Mouse (Mus musculus): Measurements from ENCODE around the gene Mymx. TPM values are rescaled to one million over a fixed set of nuclear protein-coding genes. Genes with fewer than 3 reads are reported as not detected.

The Mymx gene
- polyA plus RNA-seq, 1 experiment, result 0.61 TPM

DNA sequence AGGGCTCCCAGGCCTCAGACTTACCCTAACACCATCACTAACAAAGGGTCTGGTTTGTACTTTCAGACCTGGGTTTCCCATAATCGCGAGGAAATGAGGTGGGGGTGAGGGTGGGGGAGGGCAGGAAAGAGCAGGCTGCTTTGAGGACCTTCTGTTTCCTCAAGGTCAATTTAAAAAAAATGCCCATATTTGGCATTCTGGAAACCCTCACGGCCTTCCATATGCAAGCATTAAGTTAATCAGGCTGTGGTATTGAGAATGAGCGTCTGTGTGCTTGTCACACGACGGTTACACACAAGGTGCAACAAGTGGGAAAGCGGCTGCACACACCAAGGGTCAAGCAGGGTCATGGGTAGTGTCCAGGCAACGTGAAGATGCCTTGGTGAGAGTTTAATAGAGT, 10.1 kb upstream of the Mymx start:
- WGBS, result 79% methylated on average over 8 of the region's 8 CpGs
- no peak for DNase-seq
- no peak for TF ChIP-seq POLR2A (IDR thresholded peaks at IDR 0.05; ENCODE audit: control insufficient read depth, extremely low read depth, insufficient read depth, low read length, poor library complexity)
- no peak for TF ChIP-seq CTCF (IDR thresholded peaks at IDR 0.05; ENCODE audit: borderline replicate concordance, control insufficient read depth, extremely low read depth, insufficient read depth, low read length, poor library complexity)

DNA sequence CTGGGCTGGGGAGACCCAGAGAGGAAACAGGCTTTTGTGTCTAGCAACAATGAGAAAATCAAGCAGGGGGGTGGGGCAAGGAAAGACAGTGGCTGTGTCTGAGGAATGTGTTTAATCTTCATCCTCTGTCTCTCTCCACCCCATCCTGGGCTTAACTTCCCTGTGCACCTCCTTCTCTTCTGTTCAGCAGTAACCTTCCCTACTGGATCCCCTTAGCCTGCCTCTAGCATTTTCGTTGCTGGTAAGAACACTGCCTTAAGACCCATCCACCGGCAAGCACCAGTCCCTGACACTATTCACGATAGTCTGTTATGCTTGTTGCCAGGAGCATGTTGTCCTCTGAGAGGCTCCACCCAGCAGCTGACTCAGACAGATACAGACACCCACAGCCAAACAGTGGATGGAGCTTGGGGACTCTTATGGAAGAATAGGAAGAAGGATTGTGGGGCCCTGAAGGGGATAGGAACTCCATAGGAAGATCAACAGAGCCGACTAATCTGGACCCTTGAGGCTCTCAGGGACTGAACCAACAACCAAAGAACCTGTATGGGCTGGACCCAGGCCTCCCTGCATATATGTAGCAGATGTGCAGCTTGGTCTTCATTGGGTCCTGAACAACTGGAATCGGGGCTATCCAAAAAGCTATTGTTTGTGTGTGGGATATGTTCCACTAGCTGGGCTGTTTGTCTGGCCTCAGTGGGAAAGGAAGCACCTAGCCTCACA, 8.4 kb upstream of the Mymx start:
- TF ChIP-seq CTCF (IDR thresholded peaks at IDR 0.05; ENCODE audit: borderline replicate concordance, control insufficient read depth, extremely low read depth, insufficient read depth, low read length, poor library complexity) (no peak), POLR2A (IDR thresholded peaks at IDR 0.05; ENCODE audit: control insufficient read depth, extremely low read depth, insufficient read depth, low read length, poor library complexity) (no peak)
- H3K4me3 ChIP-seq (ENCODE audit: control insufficient read depth, insufficient read depth, low read length), result no peak overlapping the region
- no peaks in the 10 kb centered on the region for H3K36me3 ChIP-seq (ENCODE audit: control insufficient read depth, insufficient read depth, low read length)
- H3K27me3 ChIP-seq (ENCODE audit: control insufficient read depth, insufficient read depth, low read length), result no peaks in the 10 kb centered on the region
- no peaks in the 10 kb centered on the region; the same call in 1 of the 2 replicates for H3K4me1 ChIP-seq (replicated peaks; ENCODE audit: control insufficient read depth, insufficient read depth, low read length)
- no peak overlapping the region for H3K27ac ChIP-seq (ENCODE audit: control insufficient read depth, insufficient read depth, low read length)
- 82% methylated on average over 5 of the region's 5 CpGs for WGBS
- no peak for DNase-seq

More for the DNA sequence above, 10.1 kb upstream of the Mymx start:
- Histone ChIP-seq H3K27me3 (ENCODE audit: control insufficient read depth, insufficient read depth, low read length) (no peaks in the 10 kb centered on the region), H3K4me3 (ENCODE audit: control insufficient read depth, insufficient read depth, low read length) (no peak overlapping the region), H3K27ac (ENCODE audit: control insufficient read depth, insufficient read depth, low read length) (no peak overlapping the region), H3K4me1 (replicated peaks; ENCODE audit: control insufficient read depth, insufficient read depth, low read length) (no peaks in the 10 kb centered on the region; the same call in 1 of the 2 replicates), H3K36me3 (ENCODE audit: control insufficient read depth, insufficient read depth, low read length) (no peaks in the 10 kb centered on the region)

DNA sequence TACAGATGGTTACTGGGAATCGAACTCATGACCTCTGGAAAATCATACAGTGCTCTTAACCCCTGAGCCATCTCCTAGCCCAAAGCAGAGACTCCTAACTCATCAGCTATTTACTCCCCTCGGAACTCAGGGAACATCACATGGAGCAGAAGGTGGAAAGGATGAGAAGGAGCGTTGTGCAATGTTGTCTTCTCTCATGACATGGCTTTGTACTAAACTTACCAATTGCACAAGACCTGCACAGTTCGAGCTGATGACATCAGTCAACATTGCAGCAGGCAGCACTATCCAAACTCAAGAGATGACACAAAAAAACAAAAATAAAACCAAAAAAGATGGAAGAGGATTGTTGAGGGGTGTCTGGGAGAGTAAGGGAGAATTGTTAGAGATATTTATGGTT, 6.5 kb upstream of the Mymx start:
- DNase-seq, result no peak
- Histone ChIP-seq H3K4me1 (replicated peaks; ENCODE audit: control insufficient read depth, insufficient read depth, low read length) (no peaks in the 10 kb centered on the region; the same call in 1 of the 2 replicates), H3K4me3 (ENCODE audit: control insufficient read depth, insufficient read depth, low read length) (no peak overlapping the region), H3K27ac (ENCODE audit: control insufficient read depth, insufficient read depth, low read length) (no peak overlapping the region), H3K36me3 (ENCODE audit: control insufficient read depth, insufficient read depth, low read length) (no peaks in the 10 kb centered on the region), H3K27me3 (ENCODE audit: control insufficient read depth, insufficient read depth, low read length) (no peaks in the 10 kb centered on the region)
- TF ChIP-seq POLR2A (IDR thresholded peaks at IDR 0.05; ENCODE audit: control insufficient read depth, extremely low read depth, insufficient read depth, low read length, poor library complexity) (no peak), CTCF (IDR thresholded peaks at IDR 0.05; ENCODE audit: borderline replicate concordance, control insufficient read depth, extremely low read depth, insufficient read depth, low read length, poor library complexity) (no peak)
- WGBS, result 91% methylated on average over 4 of the region's 4 CpGs

DNA sequence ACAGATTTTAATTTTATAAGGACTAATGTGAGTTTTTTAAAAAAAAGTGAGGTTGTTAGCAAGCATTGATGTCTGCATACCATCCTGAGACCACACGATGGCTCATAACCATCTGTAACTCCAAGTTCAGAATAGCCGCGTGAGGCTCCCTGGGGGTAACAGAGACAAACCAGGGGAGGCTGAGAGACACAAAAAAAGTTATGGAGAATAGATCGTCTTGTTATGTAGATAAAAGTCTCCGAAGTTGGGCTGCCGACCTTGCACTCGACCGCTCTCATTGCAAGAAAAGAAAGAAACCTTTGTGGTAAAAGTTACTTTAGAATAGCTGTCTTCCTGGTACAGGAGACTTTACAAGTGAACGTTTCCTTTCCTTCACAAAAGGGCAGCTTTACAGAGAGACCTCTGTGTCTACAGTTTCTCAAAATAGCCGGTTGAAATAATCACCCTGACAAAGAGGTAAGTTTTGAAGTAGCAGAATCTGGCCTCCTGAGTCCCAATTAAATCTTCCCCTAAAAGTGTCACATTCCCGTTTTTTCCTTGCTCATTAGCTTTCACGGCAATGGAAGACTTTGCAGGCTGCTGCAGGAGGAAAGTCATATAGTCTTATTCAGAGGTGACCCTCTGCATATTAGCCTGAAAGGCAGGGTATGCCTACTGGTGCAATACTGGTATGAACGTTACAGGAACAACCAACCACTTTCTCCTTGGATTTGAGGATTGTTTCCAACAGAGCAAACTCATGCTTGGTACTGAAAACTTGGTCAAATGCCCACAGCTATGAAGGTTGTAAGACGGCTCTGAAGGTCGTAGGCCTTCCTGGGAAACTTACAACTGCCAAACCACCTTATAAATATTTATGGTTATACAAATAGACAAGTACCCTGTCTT, 5.3 kb upstream of the Mymx start:
- no peak overlapping the region for H3K4me3 ChIP-seq (ENCODE audit: control insufficient read depth, insufficient read depth, low read length)
- WGBS, result 86% methylated on average over 15 of the region's 15 CpGs

DNA sequence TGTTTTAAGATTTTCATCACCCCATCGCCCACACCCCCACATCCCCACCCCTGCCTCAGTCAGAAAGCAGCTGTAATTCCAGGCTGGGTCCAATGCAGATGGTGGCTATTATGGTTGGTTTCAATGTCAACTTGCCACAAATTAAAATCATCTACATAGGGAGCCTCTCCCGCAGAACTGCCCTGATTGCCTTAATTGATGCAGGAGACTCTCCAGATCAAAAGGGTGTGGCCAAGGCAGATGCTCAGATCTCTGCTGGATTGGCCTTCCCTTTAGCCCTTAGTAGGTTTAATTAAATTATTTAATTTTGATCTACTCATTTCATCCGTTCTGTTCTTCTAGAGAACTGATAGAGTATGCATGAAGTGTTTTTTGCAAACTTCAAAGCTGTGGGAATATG, 1.1 kb upstream of the Mymx start:
- no peak for DNase-seq
- no peak overlapping the region for H3K4me3 ChIP-seq (ENCODE audit: control insufficient read depth, insufficient read depth, low read length)
- H3K27me3 ChIP-seq (ENCODE audit: control insufficient read depth, insufficient read depth, low read length), result no peaks in the 10 kb centered on the region
- WGBS, result 82% methylated on average over 3 of the region's 3 CpGs
- H3K4me1 ChIP-seq (replicated peaks; ENCODE audit: control insufficient read depth, insufficient read depth, low read length), result peaks cover 5% of the 10 kb centered on the region
- H3K36me3 ChIP-seq (ENCODE audit: control insufficient read depth, insufficient read depth, low read length), result no peaks in the 10 kb centered on the region
- TF ChIP-seq CTCF (IDR thresholded peaks at IDR 0.05; ENCODE audit: borderline replicate concordance, control insufficient read depth, extremely low read depth, insufficient read depth, low read length, poor library complexity) (no peak), POLR2A (IDR thresholded peaks at IDR 0.05; ENCODE audit: control insufficient read depth, extremely low read depth, insufficient read depth, low read length, poor library complexity) (no peak)
- no peak overlapping the region for H3K27ac ChIP-seq (ENCODE audit: control insufficient read depth, insufficient read depth, low read length)

More for the DNA sequence above, 5.3 kb upstream of the Mymx start:
- Histone ChIP-seq H3K36me3 (ENCODE audit: control insufficient read depth, insufficient read depth, low read length) (no peaks in the 10 kb centered on the region), H3K27me3 (ENCODE audit: control insufficient read depth, insufficient read depth, low read length) (no peaks in the 10 kb centered on the region), H3K4me1 (replicated peaks; ENCODE audit: control insufficient read depth, insufficient read depth, low read length) (no peaks in the 10 kb centered on the region), H3K27ac (ENCODE audit: control insufficient read depth, insufficient read depth, low read length) (no peak overlapping the region)
- TF ChIP-seq CTCF (IDR thresholded peaks at IDR 0.05; ENCODE audit: borderline replicate concordance, control insufficient read depth, extremely low read depth, insufficient read depth, low read length, poor library complexity), result no peak
- no peak for TF ChIP-seq POLR2A (IDR thresholded peaks at IDR 0.05; ENCODE audit: control insufficient read depth, extremely low read depth, insufficient read depth, low read length, poor library complexity)
- DNase-seq, result no peak

DNA sequence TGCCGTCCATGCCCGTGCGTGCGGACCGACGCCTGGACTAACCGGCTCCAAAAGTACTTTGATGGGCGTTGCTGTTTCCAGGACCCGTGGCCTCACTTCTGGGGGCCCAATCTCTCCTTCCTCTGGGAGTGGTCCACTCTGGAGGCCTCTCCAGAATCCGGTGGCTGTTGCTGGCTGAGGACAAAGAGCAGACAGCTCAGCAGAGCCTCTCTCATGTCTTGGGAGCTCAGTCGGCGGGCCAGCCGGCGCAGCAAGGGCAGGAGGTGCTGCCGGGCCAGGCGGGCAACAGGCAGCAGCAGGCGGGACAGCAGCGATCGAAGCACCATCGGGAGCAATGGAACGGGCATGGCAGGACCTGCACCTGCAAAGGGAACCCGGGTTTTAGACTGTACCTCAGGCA, 577 bp downstream of the Mymx start:
- Histone ChIP-seq H3K27me3 (ENCODE audit: control insufficient read depth, insufficient read depth, low read length) (no peaks in the 10 kb centered on the region), H3K27ac (ENCODE audit: control insufficient read depth, insufficient read depth, low read length) (no peak overlapping the region), H3K36me3 (ENCODE audit: control insufficient read depth, insufficient read depth, low read length) (no peaks in the 10 kb centered on the region), H3K4me1 (replicated peaks; ENCODE audit: control insufficient read depth, insufficient read depth, low read length) (peaks cover 16% of the 10 kb centered on the region), H3K4me3 (ENCODE audit: control insufficient read depth, insufficient read depth, low read length) (no peak overlapping the region)
- DNase-seq, result no peak
- TF ChIP-seq POLR2A (IDR thresholded peaks at IDR 0.05; ENCODE audit: control insufficient read depth, extremely low read depth, insufficient read depth, low read length, poor library complexity) (no peak), CTCF (IDR thresholded peaks at IDR 0.05; ENCODE audit: borderline replicate concordance, control insufficient read depth, extremely low read depth, insufficient read depth, low read length, poor library complexity) (no peak)
- WGBS, result 93% methylated on average over 22 of the region's 22 CpGs
